Mouse (Mus musculus) spleen, adult 2 months (tissue): ENCODE measurements around the gene Dnaja4.

Experiments
- CTCF ChIP-seq: fragments of 200-500 bp; IDR thresholded peaks from 2 replicates; pipeline ENCODE4 v1.5.1; 2011; ENCODE audit warnings: mild to moderate bottlenecking, inconsistent platforms; ENCODE audit not compliant: insufficient read depth, insufficient read length, insufficient replicate concordance; ENCODE audit errors: extremely low read depth
- POLR2A ChIP-seq: fragments of 200-500 bp; IDR thresholded peaks from 2 replicates; pipeline ENCODE4 v1.6.1; 2011; ENCODE audit warnings: low read depth, low read length, inconsistent platforms

- TF ChIP-seq CTCF (no peak), POLR2A (no peak)
Measured at GRCm38 (mm10) chr9:54666116-54666515, 32.6 kb upstream of the Dnaja4 start.
